Mouse (Mus musculus) fat pad, adult 2 months (tissue): ENCODE data around the gene Fgfr2.

Experiments
- DNase-seq: peaks from one replicate; pipeline ENCODE4 v3.0.0-alpha.2; 2011; ENCODE audit warnings: low read depth, low spot score; ENCODE audit errors: extremely low read depth

Fgfr2 gene

GRCm38 (mm10) chr7:130773914-130774630, 2349.1 kb downstream of the Fgfr2 start, which contains the start of gene Btbd16:
Btbd16 (plus strand) TSS chr7:130774069.
- no peak for DNase-seq

- DNase-seq: no peak
Observed at GRCm38 (mm10) chr7:130773171-130773830, 2349.8 kb downstream of the Fgfr2 start.

- no peak for DNase-seq
Observed at GRCm38 (mm10) chr7:130770707-130771106, 2352.4 kb downstream of the Fgfr2 start.

- DNase-seq: no peak
Observed at GRCm38 (mm10) chr7:130768151-130768550, 2355.0 kb downstream of the Fgfr2 start.

GRCm38 (mm10) chr7:130766411-130767170, 2356.6 kb downstream of the Fgfr2 start:
- no peak for DNase-seq

- DNase-seq: no peak
Observed at GRCm38 (mm10) chr7:130764160-130764559, 2359.0 kb downstream of the Fgfr2 start.

- DNase-seq: no peak
Observed at GRCm38 (mm10) chr7:130762071-130762897, 2360.9 kb downstream of the Fgfr2 start.

GRCm38 (mm10) chr7:130757326-130757865, 2365.8 kb downstream of the Fgfr2 start:
- DNase-seq: no peak

- no peak for DNase-seq
Observed at GRCm38 (mm10) chr7:130756343-130756835, 2366.8 kb downstream of the Fgfr2 start.

GRCm38 (mm10) chr7:130754790-130755189, 2368.4 kb downstream of the Fgfr2 start:
- DNase-seq: no peak

GRCm38 (mm10) chr7:130751678-130752077, 2371.5 kb downstream of the Fgfr2 start:
- no peak for DNase-seq

GRCm38 (mm10) chr7:130750752-130751490, 2372.2 kb downstream of the Fgfr2 start:
- DNase-seq: no peak

- no peak for DNase-seq
Observed at GRCm38 (mm10) chr7:130749165-130749564, 2374.0 kb downstream of the Fgfr2 start.

- no peak for DNase-seq
Observed at GRCm38 (mm10) chr7:130743239-130744025, 2379.7 kb downstream of the Fgfr2 start.

GRCm38 (mm10) chr7:130741099-130741498, 2382.1 kb downstream of the Fgfr2 start:
- no peak for DNase-seq

- DNase-seq: no peak
Observed at GRCm38 (mm10) chr7:130734195-130734787, 2388.9 kb downstream of the Fgfr2 start.

- DNase-seq: no peak
Observed at GRCm38 (mm10) chr7:130733423-130733822, 2389.7 kb downstream of the Fgfr2 start.

GRCm38 (mm10) chr7:130732908-130733307, 2390.2 kb downstream of the Fgfr2 start:
- no peak for DNase-seq
